Mouse (Mus musculus) neural tube, embryonic 14.5 days (tissue): ENCODE results near the gene B230118H07Rik. TPM values are rescaled to one million over a fixed set of nuclear protein-coding genes. Genes with fewer than 3 reads are reported as not detected.
A peak's percentile ranks its signal among the peaks of the same experiment; 100 is the strongest.

ENCODE experiments used
- ATAC-seq: fragments of 200-750 bp; cut with Nextera tagmentation; 2 replicates; pipeline ENCODE4 v1.8.0; 2017; ENCODE audit warnings: low read depth, mild to moderate bottlenecking, moderate TSS enrichment, moderate library complexity
- H3K27ac ChIP-seq: fragments of 300-500 bp; sonication (generic); 2 replicates; pipeline ENCODE4 v1.5.1; 2014; ENCODE audit warnings: low read depth, mild to moderate bottlenecking, control low read depth, low read length, moderate library complexity, mixed read lengths
- H3K27me3 ChIP-seq: fragments of 300-500 bp; sonication (generic); 2 replicates; pipeline ENCODE4 v1.6.1; 2014; ENCODE audit warnings: low read length; ENCODE audit not compliant: control insufficient read depth, insufficient read depth
- H3K36me3 ChIP-seq: fragments of 300-500 bp; sonication (generic); 2 replicates; pipeline ENCODE4 v1.6.1; 2014; ENCODE audit warnings: low read length, mixed read lengths; ENCODE audit not compliant: control insufficient read depth, insufficient read depth
- H3K4me1 ChIP-seq: fragments of 300-500 bp; sonication (generic); 2 replicates; pipeline ENCODE4 v1.6.1; 2014; ENCODE audit warnings: low read length; ENCODE audit not compliant: control insufficient read depth, insufficient read depth
- H3K4me2 ChIP-seq: fragments of 300-500 bp; sonication (generic); 2 replicates; pipeline ENCODE4 v1.6.1; 2014; ENCODE audit warnings: mild to moderate bottlenecking, low read depth, low read length, control low read depth
- H3K4me3 ChIP-seq: fragments of 300-500 bp; sonication (generic); 2 replicates; pipeline ENCODE4 v1.5.1; 2014; ENCODE audit warnings: low read depth, low read length, control low read depth, mixed read lengths
- H3K9ac ChIP-seq: fragments of 300-500 bp; sonication (generic); replicated peaks from 2 replicates; pipeline ENCODE4 v1.6.1; 2014; ENCODE audit warnings: low read depth, mild to moderate bottlenecking, control low read depth, low read length, mixed read lengths
- H3K9me3 ChIP-seq: fragments of 300-500 bp; sonication (generic); 2 replicates; pipeline ENCODE4 v1.6.1; 2016; ENCODE audit warnings: low read length; ENCODE audit not compliant: control insufficient read depth
- WGBS: fragments of 180-500 bp; shearing (Covaris S2); extraction: QIAGEN DNeasy Blood & Tissue Kit; methylation state at CpG from one replicate; pipeline ENCODE4 v1.1.7; 2014; 5-methylcytosine and 5-hydroxymethylcytosine counted together
- polyA plus RNA-seq: library from polyadenylated mRNA; unstranded; fragments of >200 nt; fragmentation: Nextera tagmentation; extraction: Ambion mirVana; gene quantifications from 2 replicates; pipeline ENCODE4 v1.2.1, GENCODE M21; 2014

Gene B230118H07Rik
- polyA plus RNA-seq, 1 experiment from 2014 or later: 49.2 TPM

DNA sequence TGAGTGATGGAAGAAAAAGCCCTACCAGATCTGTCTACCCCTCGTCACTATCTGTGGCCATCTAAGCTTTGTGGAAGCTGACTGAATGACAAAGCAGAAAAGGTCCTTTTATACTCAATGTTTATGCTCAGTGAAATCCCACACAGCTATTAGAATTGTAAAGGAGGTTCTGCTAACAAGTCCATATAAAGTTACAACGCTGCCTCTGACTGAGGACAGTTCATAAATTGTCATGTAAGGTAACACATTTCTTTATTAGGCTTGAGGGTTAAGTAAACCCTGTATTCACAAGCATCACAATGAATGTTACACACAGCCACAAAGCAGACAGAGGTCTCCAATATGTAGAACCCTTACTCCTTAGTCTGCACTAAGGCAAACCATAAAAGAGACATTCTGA lies 25.3 kb downstream of the B230118H07Rik start:
- Histone ChIP-seq H3K9ac (no peak overlapping the region), H3K36me3 (no peaks in the 10 kb centered on the region), H3K27me3 (no peaks in the 10 kb centered on the region), H3K4me2 (no peak overlapping the region), H3K4me3 (no peak overlapping the region), H3K27ac (no peak overlapping the region), H3K9me3 (no peaks in the 10 kb centered on the region), H3K4me1 (0 out of 2 replicates have a peak, but pooled peaks cover 5% of the 10 kb centered on the region)
- whole genome bisulfite sequencing: 22% methylated on average over 2 of the region's 2 CpGs
- no peak for ATAC-seq

DNA sequence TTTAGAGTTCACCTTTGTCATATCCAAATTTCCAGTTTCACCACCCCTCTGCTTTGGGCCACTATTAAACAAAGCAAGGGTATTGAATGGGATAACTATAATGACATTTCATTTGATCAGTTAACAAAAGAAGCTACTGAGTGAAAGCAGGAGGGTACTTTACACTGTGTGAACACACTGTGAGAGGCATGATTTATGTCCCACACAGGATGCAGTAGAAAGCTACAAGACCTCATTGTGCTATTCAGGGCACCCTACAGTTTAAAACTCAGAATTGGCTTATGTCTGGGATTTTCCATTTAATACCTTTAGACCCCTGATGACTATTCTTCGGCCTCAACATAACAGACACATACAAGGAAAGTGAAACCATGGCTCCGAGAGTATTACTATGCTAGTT lies 26.3 kb downstream of the B230118H07Rik start:
- no peaks in the 10 kb centered on the region for H3K36me3 ChIP-seq
- H3K9ac ChIP-seq: no peak overlapping the region
- H3K4me3 ChIP-seq: no peak overlapping the region
- peak; percentile 54; the same call in 1 of the 2 replicates for ATAC-seq
- H3K27me3 ChIP-seq: no peaks in the 10 kb centered on the region
- H3K4me1 ChIP-seq: 0 out of 2 replicates have a peak, but pooled peaks cover 5% of the 10 kb centered on the region
- no peak overlapping the region for H3K4me2 ChIP-seq
- no peak overlapping the region for H3K27ac ChIP-seq
- H3K9me3 ChIP-seq: no peaks in the 10 kb centered on the region
- 24% methylated on average over 2 of the region's 2 CpGs for WGBS

DNA sequence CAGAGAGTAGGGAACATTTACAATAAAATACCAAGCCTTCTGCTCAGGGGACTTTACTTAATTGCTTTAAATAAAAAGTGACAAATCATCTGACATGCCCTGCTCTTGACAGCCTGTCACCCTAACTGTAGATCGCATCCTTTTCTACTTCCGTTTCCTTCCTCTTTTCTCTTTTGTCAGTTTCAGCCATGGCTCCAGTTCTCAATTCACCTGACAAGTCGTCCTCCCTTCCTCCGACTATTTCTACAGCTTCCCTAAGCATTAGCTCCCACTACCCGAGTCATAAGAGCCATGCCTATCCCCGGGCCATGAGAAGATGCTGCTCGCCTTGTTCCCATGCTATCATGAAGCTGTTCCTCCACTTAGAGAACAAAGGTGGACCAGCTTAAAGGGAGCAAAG lies 27.7 kb downstream of the B230118H07Rik start:
- 62% methylated on average over 7 of the region's 7 CpGs for WGBS
- Histone ChIP-seq H3K4me3 (no peak overlapping the region), H3K36me3 (no peaks in the 10 kb centered on the region), H3K9me3 (no peaks in the 10 kb centered on the region), H3K9ac (no peak overlapping the region), H3K27me3 (no peaks in the 10 kb centered on the region), H3K4me2 (no peak overlapping the region), H3K4me1 (0 out of 2 replicates have a peak, but pooled peaks cover 2% of the 10 kb centered on the region), H3K27ac (no peak overlapping the region)
- no peak for ATAC-seq

DNA sequence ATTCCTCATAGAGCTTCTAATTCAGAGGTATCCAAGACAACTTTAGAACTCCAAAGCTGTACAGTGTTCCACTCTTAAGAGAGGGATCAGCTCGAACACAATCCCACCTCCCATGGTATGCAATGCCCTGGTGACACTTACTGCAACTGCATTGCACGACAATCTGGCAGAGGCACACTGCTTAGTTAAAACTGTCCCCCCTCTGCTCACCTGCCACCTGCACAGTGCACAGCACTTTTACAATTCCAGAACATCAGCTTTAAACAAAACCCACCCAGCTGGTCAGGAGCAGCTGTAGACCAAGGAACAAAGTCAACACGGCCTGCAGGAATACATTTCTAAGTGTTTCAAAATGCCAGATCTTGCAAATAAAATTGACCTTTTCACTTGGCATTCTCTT lies 28.4 kb downstream of the B230118H07Rik start:
- 77% methylated on average over 3 of the region's 3 CpGs for WGBS
- no peak overlapping the region for H3K27ac ChIP-seq
- no peak overlapping the region for H3K4me2 ChIP-seq
- ATAC-seq: no peak
- no peaks in the 10 kb centered on the region for H3K9me3 ChIP-seq
- H3K36me3 ChIP-seq: no peaks in the 10 kb centered on the region
- no peaks in the 10 kb centered on the region for H3K27me3 ChIP-seq
- no peak overlapping the region for H3K9ac ChIP-seq
- no peak overlapping the region for H3K4me3 ChIP-seq
- H3K4me1 ChIP-seq: 0 out of 2 replicates have a peak, but pooled peaks cover 2% of the 10 kb centered on the region

DNA sequence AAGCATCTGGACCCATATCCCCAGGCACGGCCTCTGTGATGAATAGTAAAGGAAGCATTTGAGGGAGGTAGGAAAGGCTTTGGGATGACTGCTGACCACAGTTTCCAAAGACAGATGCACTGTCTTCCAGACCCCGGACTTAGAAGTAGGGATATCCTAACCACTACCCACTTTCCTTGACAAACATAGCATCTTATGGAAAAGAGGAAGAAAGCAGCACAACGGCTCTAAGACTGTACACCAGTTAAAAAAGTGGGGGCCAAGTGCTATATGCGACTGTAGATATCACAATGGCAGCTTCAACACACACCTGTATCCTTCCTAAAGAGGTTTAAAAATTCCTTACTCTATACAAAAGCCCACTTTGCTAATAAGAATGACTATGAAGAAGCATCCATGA lies 31.0 kb downstream of the B230118H07Rik start:
- H3K27me3 ChIP-seq: no peaks in the 10 kb centered on the region
- ATAC-seq: no peak

DNA sequence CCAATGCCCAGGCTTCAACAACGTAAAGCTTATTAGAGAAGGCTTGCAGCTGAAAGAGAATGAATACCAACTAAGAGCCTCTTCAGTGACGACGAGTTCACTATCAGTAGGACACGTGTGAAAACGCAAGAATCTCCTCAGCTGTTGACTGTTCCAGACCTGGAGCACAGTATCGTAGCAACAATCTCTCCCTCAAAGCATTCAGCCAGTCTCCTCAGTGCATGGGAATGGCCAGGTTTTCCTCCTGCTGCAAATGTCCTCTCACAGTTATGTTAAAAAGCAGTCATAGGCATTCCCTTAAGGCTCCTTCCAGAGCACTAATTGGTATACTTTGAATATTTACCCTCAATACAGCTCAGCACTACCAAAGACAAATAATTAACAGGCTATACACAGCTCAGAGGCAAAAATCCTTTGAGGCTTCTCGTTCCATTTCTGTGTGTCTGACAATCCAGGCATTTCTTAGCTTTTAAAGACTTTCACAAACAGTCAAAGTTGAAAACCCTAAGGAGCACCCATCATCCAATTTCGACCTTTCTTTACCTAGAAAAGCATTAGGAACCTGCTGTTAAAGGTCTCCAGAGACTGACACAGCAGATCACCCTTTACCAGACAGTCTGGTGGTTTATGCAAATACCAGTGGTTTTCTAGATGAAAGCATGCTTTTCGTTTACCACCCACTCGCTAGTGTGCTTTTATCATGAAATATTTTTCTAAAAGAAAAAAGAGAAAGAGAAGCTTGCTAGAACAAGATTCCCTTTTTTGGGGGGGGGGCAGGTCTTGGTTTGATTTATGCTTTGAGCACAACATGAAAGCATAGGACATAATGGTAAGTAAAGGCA lies 33.6 kb downstream of the B230118H07Rik start:
- WGBS: 74% methylated on average over 10 of the region's 10 CpGs
- no peaks in the 10 kb centered on the region for H3K36me3 ChIP-seq
- H3K9ac ChIP-seq: no peak overlapping the region
- H3K9me3 ChIP-seq: no peaks in the 10 kb centered on the region
- no peak overlapping the region for H3K4me2 ChIP-seq
- 0 out of 2 replicates have a peak overlapping the region, but pooled peaks have one; percentile 16 for H3K27ac ChIP-seq
- H3K27me3 ChIP-seq: no peaks in the 10 kb centered on the region
- ATAC-seq: no peak; the same call in 1 of the 2 replicates
- no peaks in the 10 kb centered on the region for H3K4me1 ChIP-seq
- H3K4me3 ChIP-seq: no peak overlapping the region

More for the DNA sequence above, 31.0 kb downstream of the B230118H07Rik start:
- no peaks in the 10 kb centered on the region for H3K4me1 ChIP-seq
- H3K4me2 ChIP-seq: no peak overlapping the region
- no peak overlapping the region for H3K9ac ChIP-seq
- no peak overlapping the region for H3K4me3 ChIP-seq
- no peaks in the 10 kb centered on the region for H3K36me3 ChIP-seq
- no peak overlapping the region for H3K27ac ChIP-seq
- H3K9me3 ChIP-seq: no peaks in the 10 kb centered on the region
- WGBS: 75% methylated on average over 4 of the region's 4 CpGs

DNA sequence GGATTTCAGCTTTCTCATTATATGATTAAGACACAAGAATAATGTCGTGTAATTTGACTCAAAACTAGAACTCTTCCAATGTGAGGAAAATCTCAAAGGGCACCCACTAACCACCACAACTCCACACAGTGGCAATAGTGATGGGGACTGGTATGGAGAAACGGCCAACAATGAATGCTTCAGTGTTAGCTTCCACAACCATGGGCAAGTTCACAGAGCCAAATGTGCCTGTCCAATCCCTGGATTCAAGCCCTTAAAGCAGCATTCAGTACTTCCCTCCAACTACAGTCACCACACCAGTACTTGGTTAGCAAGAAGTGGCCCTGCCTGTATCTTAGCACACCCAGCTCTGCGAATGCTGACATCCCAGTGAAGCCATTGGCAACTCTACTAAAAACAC lies 38.5 kb downstream of the B230118H07Rik start:
- no peak overlapping the region for H3K27ac ChIP-seq
- no peak for ATAC-seq
- H3K9ac ChIP-seq: no peak overlapping the region
- no peaks in the 10 kb centered on the region for H3K9me3 ChIP-seq
- no peaks in the 10 kb centered on the region for H3K36me3 ChIP-seq
- H3K4me2 ChIP-seq: no peak overlapping the region
- no peak overlapping the region for H3K4me3 ChIP-seq
- H3K4me1 ChIP-seq: no peaks in the 10 kb centered on the region
- 90% methylated on average over 3 of the region's 3 CpGs for WGBS
- H3K27me3 ChIP-seq: no peaks in the 10 kb centered on the region

DNA sequence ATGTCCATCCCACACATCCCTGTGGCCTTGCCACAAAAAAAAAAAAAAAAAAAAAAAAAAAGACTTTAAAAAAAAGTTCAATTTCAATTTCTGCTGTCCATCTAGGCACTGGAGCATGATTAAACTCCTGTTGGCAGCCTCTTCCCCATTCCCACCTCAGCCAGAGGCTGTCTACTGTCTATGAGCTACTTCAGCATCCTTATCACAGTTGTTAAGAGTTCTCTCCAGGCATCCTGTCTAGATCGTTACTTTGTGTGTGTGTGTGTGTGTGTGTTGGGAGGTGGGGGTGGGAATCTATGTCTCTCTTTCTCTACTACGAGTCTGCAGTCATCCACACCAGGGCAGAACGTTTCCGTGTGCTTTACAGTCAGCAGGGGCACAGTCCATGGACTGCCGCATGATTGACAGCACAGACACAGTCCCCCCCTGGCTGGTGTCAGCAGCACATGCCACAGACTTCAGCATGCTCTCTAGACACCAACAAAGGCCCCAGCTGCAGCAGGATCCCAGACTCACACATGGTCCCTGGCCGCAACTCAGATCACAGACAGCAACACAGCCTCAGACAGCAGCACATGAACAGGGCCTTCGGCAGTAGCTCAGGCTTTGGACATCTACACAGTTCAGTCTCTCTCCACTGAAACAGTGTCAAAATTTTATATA lies 41.0 kb downstream of the B230118H07Rik start:
- H3K9ac ChIP-seq: no peak overlapping the region
- peak; percentile 79; the same call in 1 of the 2 replicates for ATAC-seq
- no peak overlapping the region for H3K4me2 ChIP-seq
- WGBS: 41% methylated on average over 7 of the region's 7 CpGs
- no peaks in the 10 kb centered on the region for H3K36me3 ChIP-seq
- H3K4me1 ChIP-seq: no peaks in the 10 kb centered on the region
- H3K27me3 ChIP-seq: no peaks in the 10 kb centered on the region
- H3K4me3 ChIP-seq: no peak overlapping the region
- H3K27ac ChIP-seq: no peak overlapping the region
- H3K9me3 ChIP-seq: no peaks in the 10 kb centered on the region

DNA sequence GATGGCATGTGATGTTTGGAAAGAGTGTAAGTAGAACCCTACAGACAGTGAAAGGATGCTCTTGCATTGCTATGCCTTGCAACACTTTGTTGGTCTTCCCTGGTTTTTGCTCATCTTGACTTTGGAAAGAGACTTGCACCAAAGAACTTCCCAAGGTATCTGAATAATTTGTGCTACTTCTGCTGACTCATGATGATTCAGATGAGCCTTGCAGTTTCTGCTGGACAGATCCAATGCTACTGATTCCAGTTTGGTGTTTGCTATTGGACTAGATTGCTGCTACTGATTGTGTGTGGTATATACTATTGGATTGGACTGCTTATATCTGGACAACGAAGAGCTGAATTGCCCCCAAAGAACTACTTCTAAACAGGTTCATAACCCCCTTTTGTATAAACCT lies 46.2 kb downstream of the B230118H07Rik start:
- Histone ChIP-seq H3K36me3 (no peaks in the 10 kb centered on the region), H3K9me3 (no peaks in the 10 kb centered on the region; the same call in 1 of the 2 replicates), H3K4me3 (no peak overlapping the region), H3K4me2 (no peak overlapping the region), H3K27me3 (no peaks in the 10 kb centered on the region), H3K4me1 (peaks cover 14% of the 10 kb centered on the region; the same call in 1 of the 2 replicates), H3K9ac (no peak overlapping the region), H3K27ac (no peak overlapping the region)
- no peak for ATAC-seq
- 98% methylated on average over 1 of the region's 1 CpGs for WGBS
